Mouse (Mus musculus): ENCODE data around the gene Gfap.
A peak's percentile ranks its signal among the peaks of the same experiment; 100 is the strongest.

The Gfap gene

DNA sequence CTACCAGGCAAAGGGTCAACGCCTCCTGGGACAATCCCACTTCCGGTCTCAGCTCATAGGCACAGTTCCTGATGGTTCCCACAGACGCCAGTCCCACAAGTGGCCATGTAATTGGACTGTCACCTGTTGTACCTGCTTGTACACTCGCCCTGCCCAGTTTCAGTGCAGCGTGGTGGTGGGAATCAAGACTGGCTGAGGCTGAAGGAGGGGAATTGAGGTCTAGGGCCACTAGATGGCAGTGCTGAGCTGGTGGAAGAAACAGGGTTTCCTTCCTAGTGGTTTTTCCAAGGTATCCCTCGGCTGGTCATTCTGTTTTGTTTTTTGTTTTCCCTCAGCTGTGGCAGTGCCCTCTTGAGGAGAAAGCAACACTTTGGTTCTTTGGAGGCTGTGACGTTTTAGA, at the start of gene Gfap:
Gene Gfap (minus strand): TSS at position 150 of the 400 bp plus-strand sequence.
- peak; percentile 88 to 93 for DNase-seq

DNA sequence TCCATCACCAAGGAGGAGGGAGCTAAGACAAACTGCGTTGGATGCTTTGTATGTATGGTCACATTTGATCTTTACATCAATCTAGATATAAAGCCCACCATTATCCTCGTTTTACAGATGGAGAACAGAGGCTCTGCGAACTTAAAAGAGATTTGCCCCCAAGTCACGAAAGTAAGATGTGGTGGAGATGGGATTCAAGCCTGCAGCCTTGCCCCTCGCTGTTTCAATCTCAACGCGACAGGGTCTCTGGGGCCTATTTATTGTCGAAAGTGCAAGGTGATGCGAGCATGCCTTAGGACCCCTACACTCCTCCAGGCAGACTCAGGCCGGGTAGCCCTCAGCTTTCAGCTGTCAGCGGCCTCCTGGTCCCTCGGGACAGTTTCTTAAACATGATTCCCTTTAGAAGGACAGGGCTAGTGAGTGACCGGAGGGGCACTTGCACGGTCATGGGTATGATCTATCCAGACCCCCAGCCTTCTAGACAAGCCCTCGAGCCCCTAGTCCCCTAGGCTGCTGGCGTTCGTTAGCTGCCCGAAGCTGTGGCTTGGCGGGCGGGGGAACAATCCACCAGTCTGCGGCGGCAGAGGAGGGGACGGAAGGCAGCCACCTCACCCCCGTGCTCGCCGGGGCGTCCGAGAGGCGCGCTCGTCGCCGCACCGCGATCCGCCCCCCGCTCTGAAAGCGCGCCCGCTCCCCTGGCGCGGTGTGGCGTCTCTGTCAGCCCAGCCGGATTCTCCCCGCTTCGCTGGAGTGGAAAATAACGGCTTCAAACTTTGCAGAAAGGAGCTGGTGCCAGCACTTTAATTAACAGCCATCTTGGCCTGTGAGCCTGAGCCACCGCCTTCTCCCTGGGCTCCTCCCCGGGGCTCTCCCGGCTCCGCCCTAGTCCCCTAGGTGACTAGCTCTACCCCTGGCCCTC, 47.6 kb upstream of the Gfap start:
- DNase-seq: peak; percentile 29 to 44

DNA sequence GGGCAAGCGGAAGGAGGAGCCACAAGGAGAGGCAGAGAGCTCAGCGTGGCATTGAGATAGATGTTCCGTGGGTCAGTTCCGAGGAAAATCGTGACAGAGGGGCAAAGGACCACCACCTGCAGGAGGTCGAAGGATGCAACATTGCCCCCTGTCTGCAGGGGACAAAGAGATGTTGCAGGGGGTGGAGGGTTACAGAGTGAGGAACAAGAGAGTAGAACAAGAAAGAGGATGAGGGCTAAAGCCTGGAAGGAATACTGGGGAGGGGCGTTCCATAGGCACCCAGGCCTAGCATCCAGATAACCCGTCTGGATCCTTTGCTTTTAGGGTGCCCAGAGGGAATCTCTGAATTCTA, 46.3 kb upstream of the Gfap start:
- no peak for DNase-seq

DNA sequence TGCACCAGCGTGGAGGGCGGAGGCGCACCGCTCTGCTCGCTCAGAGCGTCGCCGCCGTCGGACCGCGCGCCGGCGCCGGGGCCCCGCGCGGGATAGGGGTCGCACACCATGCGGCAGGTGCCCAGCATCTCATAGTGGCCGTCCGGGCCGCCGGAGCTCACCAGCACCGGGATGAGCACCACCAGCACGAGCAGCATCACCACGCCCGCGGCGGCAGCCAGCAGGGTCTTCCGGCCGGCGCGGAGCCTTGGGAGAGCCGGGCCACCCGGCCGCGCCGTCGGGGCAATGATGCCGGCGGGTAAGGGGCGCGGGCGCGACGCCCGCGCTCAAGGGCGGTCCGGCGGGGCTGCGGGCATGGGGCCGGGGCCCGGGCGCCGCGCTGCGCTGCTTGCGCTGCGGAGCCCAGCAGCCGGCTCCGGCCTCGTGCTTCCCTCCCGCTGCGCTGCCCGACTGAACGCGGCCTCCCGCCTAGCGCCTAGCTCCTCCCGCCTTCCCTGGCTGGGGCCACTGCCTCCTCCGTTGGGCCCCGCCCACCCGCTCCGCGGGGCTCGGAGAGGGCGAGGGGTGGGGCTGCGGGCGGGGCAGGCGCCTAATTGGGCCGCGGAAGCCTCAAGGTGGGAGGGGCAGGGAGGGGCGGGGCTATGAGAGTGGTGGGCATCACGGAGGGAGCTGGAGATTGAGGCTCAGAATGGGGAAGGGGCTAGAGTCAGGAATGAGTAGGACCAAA, 45.7 kb upstream of the Gfap start, which contains the start of gene C1ql1:
Gene C1ql1 (minus strand): TSS at position 424 of the 727 bp plus-strand sequence.
- peak; percentile 53 to 78 for DNase-seq

DNA sequence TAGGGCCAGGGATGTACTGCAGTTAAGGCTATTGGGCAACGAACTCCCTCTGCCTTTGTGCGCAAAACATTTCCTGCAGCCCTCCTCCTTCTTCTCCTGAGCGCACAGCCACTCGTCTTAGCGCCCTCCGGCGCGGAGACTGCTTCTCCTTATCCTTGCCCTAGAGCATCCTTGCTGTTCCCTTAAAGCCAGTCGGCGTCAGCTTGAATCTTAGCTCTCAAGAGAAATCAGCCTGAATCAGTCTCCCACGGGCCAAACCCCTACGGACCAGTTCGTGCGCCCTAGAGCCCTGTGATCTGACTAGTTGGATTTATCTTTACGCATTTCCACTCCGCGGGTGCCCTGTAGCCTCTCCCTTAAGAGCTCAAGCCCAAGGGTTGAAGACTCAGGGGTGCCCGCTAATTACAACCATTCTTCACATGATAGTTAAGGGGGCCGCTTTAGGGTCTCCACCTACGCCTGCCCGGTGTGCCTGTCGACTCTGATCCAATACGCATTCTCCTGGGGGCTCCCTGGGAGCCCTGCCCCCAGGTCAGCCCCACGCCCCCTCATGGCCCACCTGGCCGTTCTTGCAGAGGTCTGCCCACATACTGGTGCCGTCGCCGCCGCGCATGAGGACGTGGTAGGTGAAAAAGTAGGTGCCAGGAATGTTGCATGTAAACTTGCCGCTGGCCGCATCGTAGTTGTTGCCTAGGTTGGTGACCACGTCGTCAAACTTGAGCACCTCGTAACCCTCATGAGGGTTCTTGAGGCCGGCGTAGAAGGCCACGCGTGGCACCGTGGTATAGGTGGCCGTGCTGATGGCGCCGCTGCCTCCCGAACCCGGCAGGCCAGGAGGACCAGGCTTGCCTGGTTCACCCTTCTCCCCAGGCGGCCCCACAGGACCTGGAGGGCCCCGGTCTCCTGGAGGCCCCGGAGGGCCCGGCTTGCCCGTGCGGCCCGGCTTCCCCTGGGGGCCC, 44.9 kb upstream of the Gfap start:
- DNase-seq: no peak

DNA sequence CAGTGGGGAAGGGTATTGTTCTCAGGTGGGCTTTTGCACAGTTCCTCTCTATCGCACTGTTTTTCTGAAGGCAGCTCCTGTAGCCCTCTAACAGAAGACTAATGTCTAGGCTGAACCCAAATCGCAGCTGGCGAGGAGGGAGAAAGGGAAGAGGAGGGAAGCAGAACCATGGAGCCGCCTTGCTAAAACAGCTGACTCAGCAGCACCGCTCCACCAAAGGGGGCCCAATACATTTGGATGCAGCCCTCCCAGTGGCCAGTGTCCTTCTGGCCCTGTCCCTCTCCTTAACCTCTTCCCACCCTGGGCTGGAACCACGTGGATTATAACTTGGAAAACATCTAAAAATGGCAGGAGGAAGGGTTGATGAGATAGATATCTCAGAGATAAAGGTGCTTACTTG, 40.5 kb upstream of the Gfap start:
- DNase-seq: no peak

DNA sequence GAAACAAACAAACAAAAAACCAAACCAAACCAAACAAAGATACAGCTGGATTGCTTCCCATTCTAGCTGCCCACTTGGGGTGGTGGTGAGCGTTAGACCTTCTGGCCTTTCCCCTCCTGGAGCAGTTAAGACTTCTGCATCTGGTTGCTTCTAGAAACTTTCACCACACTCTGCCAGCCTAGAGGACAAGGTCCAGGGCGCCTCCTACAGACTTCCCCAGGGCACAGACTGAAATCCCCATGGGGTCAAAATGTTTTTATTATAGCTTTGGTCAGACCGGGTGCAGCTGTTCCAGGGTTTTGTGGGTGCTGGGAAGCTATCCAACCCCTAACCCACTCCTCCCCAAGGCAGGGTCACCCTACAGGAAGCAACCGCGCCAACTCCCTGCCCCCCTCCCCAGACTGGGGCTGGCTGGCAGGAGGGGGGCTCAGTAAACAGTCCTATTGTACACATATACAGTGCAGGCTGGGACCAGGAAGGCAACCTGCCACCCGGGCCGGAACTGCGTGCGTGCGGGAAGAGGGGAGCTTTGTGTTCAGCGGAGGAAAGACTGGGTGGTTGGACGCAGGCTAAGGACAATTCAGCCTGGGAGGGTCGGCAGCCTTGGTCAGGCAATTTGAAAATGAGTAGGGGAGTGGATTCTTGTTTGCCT, 38.4 kb upstream of the Gfap start:
- DNase-seq: no peak

DNA sequence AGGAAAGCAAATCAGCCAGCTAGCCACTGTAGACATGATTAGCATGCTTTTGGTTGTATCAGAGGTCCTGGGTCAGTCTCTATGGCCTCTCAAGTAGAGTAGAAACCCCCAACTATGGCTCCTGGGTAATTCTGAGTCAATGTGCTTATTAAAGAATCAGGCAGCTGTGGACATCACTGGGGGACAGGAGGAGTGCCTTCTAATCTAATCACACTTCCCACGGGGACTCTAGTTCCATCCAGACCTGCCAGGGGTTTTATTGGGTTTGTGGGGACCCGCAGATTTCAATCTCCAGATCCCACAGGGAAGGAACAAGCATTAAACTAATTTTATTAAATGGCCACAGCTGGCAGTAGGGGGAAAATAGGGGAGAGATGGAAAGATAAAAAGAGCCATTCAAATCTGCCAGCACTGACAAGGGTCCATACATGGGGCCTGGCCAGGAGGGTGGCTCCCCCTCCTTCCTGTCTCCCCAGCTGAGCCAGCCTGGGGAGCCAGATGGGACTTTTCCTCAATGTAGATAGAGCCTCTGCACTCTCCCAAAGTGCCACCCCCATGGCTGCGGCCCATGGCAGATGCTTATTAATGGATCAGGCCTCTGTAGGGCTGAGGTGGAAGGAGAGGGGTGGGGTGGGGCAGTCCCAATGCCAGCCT, 36.9 kb upstream of the Gfap start:
- no peak for DNase-seq

DNA sequence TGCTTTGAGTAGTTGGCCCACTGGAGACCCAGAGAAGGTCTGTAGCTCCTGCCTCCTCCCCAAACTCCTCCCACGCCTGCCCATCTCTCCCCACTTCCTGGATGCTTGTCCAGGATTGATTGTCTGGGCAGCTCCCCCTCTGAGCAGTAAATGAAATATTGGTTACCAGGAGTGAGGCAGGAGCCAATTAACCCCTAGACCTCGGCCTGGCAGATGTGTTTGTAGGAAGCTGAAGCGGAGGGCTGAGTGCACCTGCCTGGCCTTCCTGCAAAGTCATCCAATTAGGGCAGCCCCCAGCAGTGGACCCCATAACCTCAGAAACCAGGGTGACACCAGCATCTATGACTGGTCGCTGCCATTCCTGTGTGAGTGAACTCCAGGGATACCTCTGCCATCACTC, 35.6 kb upstream of the Gfap start:
- DNase-seq: no peak

DNA sequence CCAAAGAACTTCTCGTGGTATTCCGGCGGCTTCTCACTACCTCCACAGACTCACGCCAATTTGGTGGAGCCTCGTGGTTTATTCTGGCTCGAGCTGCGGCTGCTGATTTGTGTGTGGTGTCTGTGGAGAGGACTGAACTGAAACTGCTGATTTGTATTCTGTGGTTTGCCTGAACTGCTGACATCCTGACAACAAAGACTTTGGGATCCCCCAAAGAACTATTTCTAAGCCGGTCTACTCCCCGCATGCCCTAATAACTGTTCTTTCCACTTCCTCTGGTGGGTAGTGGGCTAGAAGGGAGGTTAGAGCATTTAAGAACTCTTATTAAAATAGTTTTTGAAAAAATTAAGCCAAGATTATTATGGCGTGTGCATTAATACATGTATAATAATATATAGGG, 30.0 kb upstream of the Gfap start:
- no peak for DNase-seq

DNA sequence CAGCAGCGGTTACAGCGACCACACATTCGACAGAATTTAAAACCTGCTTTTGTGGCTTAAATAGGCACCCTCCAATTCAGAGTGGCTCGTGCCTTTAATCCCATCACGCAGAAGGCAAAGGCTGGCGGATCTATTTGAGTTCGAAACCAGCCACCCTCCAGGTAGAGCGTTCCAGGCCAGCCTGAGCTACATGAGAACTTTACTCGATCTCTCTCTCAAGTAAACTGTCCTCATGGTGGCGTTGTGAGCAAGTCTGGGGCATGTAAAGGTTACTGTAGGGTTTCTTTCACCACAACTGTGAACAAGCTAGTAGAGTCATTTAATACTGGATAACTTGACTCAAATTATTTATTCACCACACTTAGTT, 24.6 kb upstream of the Gfap start:
- peak in 1 of 2 experiments; percentile 52 for DNase-seq

DNA sequence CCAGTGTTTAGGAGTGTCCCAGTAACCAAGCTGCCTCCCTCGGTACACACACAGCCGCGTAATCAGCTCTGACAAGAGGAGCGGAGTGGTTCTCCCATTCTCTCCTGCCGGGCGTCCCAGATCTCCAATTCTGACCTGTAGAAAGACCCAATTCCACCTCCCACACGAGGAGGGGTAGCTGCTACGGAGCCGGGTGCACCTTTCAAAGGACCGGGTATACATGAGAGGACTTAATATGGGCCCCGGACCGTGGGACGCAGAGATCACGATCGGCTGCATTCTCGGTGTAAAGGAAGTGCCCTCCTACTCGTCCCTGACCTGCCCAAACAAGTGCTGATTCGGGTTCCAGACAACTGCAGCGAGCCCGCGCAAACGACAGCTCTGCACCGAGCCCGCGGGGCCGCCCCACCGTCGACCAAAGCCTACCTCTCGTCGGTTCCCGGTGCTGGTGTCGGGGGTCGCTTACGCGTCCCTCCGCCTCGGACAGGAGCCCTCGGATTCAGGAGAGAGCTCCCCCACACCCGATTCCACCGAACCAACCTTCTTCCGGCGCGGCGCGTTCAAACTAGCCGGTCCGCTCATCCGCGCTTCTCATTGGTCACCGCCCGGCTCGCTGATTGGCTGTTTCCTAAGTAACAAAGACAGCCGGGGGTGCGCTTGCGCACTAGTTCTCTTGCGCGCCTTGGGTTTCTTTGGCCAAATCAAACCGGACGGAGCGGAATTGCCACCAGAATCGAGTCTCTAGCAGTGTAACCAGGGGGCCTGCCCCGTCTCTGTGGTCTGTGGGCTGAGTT, 24.0 kb upstream of the Gfap start, which contains the start of gene Kif18b:
Gene Kif18b (minus strand): TSS at position 568 of the 794 bp plus-strand sequence.
- DNase-seq: peak; percentile 91 to 95

DNA sequence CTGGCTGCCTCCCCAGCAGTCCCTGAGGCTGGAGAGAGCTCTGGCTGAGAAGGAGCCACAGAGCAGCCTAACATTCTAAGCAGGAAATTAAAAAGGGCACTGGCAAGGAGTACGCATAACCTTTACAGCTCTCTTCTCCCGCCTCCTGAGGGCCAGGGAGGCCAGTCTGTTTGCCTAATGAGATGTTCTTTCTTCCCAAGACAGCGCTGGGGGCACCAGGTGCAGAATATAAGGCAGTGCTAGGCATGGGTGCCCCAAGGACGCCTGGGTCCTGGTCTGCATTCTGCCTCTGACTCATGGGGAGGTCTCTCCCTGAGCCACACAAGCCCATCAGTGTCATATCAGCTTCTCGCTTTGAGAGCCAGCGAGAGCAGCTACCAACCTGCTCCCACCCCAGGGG, 20.8 kb upstream of the Gfap start:
- DNase-seq: no peak

DNA sequence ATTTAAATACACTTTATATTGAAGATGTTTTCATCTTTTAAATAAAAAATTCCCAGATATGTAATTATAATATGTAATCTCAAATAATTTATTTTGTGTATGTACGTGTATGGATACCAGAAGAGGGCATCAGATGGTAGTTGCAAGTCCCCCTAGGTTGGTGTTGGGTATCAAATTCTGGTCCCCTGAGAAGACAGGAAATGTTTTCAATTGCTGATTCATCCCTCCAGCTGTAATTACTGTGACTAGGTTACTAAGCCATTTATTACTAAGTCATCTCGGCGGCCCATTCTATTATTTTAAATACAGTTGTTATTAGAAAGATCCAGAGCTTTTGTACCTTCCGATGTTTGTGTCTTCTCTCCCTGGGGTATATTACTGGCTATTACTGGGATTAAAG, 17.4 kb upstream of the Gfap start:
- DNase-seq: no peak

DNA sequence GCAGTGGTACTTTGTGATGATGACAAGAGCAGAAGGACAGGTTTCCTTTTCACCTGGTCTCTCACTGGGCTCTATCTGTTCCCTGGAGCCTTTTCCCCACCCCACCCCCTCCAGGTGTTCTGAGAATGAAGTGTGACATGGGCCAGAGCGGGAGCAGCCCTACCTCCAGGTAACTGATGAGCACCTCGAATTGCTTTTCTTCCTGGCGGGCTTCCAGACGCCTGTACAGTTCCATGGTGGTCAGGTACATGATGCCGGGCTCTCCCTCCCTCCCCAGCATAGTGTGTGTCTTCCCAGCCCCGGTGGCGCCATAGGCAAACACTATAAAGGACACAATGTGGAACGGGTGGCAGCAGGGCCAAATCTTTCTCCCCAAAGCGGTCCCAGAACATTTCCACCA, 14.7 kb upstream of the Gfap start:
- no peak for DNase-seq

DNA sequence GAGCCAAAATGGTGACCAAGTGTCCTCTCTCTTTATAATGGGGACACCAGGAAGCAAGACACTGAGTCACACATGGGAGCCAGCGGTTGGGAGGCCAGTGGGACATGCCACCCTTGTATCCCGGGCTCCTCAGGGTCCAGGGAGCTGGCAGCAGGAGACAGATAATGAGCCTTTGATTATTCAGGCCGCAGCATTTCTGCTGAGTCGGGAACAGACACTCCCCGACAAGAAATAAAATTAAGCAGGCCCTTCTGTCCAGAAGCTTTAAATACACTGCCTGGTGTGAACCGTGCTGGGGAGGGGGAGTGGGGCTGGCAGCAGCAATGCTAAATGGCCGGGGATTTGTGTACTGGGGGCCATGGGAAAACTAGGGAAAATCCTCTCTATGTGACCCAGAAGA, 10.7 kb upstream of the Gfap start:
- DNase-seq: no peak

DNA sequence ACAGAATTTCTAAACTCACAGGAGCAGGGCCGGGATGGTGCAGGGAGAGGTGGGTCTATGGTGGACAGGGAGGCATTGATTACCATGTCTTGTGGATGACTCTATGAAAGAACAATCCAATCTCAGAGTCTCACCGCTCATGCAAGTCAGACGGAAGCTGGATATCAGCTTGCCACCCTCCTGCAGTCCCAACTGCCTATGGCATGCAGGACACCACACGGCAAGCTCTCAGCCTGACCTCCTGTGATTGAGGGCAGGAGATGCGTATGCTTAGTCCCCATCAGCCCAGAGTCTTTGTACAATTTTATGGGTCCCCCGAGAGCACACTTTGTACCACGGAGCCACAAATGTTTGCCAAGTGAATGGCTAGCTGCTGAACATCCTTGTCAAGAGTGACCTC, 2.9 kb upstream of the Gfap start:
- peak in 1 of 2 experiments; percentile 1 for DNase-seq

DNA sequence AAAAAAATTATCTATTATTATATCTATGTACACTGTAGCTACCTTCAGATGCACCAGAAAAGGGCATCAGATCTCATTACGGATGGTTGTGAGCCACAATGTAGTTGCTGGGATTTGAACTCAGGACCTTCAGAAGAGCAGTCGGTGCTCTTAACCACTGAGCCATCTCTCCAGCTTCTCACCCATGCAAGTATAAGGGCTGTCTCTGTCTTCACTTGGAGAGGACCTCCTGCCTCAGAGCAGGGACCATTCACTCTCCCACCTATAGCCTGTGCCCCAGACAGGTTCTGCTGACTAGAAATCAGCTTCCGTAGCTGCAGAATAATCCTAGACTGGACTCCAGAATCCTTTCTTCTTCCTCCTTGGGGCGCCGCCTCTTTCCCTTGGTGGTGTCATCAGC, 1.4 kb upstream of the Gfap start:
- no peak for DNase-seq

DNA sequence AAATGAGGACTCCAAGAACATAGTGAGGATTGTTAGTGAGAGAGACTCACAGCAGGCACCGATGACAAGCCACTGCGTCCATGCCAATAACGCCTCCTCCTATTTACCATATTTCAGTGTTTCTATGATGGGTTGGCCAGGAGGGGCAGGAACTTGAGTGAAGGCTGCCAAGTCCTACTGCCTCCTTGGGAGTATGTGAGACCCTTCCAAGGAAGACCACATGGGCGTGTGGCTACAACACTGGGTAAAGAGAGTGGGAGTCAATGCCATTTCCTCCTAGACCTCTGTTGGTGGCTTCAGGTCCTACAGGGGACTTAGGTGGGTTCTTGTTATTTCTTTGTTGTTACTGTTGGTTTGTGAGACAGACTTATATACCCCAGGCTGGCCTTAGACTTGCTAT, 487 bp upstream of the Gfap start:
- no peak for DNase-seq

DNA sequence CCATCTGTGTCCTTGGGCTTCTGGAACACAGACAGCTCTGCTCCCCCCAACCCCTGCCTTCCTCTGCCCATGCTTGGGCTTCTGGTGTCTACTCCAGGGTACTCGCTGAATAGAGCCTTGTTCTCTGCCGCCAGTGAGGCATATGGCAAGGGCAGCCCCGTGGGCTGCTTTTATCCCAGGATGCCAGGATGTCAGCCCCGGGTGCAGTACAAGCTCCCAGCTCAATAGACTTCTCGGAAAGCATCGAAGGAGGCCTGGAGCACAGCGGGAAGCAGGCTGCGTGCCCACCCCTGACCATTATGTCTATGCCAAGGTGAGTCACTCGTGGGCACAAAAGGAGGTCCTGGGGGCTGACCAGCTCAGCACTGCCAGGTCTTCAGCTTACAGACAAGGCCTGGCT, 2.3 kb downstream of the Gfap start:
- DNase-seq: peak; percentile 84 to 89

DNA sequence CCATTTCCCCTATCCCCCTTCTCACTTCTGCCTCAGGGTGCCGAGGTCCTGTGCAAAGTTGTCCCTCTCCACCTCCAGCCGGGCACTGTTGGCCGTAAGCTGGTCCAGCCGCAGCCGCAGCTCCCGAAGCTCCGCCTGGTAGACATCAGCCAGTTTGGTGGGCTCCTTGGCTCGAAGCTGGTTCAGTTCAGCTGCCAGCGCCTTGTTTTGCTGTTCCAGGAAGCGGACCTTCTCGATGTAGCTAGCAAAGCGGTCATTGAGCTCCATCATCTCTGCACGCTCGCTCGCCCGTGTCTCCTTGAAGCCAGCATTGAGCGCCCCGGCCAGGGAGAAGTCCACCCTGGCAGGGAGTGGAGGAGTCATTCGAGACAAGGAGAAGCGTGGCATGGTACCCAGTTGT, 4.1 kb downstream of the Gfap start:
- DNase-seq: no peak
